Mouse (Mus musculus) embryonic fibroblast, embryonic 13.5 days (primary cell): ENCODE data around the gene A830005F24Rik. TPM values are rescaled to one million over a fixed set of nuclear protein-coding genes. Genes with fewer than 3 reads are reported as not detected.

ENCODE experiments used
- H3K27ac ChIP-seq: 2 replicates; pipeline ENCODE4 v1.5.1; 2012; ENCODE audit warnings: low read length, control low read depth, inconsistent platforms; ENCODE audit not compliant: insufficient read depth
- H3K4me1 ChIP-seq: 2 replicates; pipeline ENCODE4 v1.6.1; 2011; ENCODE audit warnings: low read length; ENCODE audit not compliant: control insufficient read depth, insufficient read depth
- H3K4me3 ChIP-seq: 2 replicates; pipeline ENCODE4 v1.5.1; 2011; ENCODE audit warnings: mild to moderate bottlenecking, control low read depth, low read length; ENCODE audit not compliant: insufficient read depth
- CTCF ChIP-seq: IDR thresholded peaks from 2 replicates; pipeline ENCODE4 v1.5.1; 2011; ENCODE audit warnings: mild to moderate bottlenecking, control low read depth, low read length, moderate library complexity, borderline replicate concordance; ENCODE audit not compliant: insufficient read depth
- POLR2A ChIP-seq: IDR thresholded peaks from 2 replicates; pipeline ENCODE4 v1.6.1; 2011; ENCODE audit warnings: low read depth, mild to moderate bottlenecking, control low read depth, low read length, moderate library complexity
- polyA plus RNA-seq: library from polyadenylated mRNA; stranded (reverse); fragments of >200 nt; gene quantifications from 2 replicates; pipeline ENCODE4 v1.2.4, GENCODE M21; 2011; ENCODE audit warnings: low read depth; ENCODE audit not compliant: missing spikeins, insufficient read length

A830005F24Rik gene
- 1.7 and 1.8 TPM in 2 replicates for polyA plus RNA-seq

DNA sequence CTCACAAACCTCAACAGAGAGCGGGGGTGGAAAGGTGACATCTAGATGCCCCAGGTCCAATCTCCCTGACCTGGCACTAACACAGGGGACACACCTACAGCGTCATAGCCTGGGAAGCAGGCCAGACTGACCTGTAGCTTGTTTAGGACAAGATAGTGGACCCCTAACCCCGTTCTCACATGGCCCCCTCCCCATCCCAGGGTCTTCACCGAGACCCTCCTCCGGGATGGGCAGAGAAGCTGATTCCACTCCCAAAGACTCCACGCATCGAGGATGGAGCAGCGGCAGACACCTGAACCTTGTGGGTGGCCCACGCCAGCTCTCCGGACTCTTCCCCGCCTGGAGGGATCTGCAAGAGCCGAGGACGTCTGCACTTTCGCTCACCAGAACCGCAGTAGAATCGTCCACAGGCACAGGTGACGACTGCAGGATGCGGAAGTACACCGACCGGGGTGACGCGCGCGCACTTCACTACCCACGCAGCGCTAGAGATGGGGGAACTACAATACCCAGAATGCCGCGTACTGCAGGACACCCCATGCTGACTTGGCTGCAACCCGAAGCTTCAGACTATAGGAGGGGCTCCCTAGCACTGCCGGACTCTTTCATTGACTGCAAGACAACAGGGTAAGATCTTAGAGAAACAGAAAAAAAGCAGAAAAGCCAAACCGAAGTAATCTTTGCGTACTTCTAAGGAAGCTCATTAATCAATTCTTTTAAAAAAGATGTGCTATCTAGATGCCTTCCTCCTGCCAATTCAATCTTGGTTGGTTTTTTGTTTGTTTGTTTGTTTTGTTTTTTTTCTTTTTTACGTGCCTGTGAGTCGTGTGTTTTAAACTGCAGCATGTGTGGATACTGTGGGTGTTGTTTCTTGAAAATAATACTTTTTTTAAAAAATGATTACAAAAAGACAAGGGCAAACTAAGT lies at the start of gene A830005F24Rik, which contains the start of gene Zfp169:
A830005F24Rik (plus strand) TSS at position 568 of the 927 bp plus-strand sequence.
Zfp169 (minus strand) TSS at position 449 of the 927 bp plus-strand sequence.
- no peak within 1 kb of the TSS for H3K27ac ChIP-seq
- H3K4me1 ChIP-seq, result no peaks in the 10 kb centered on the region
- H3K4me3 ChIP-seq, result peak within 1 kb of the TSS; percentile 66
- TF ChIP-seq CTCF (no peak), POLR2A (peak; percentile 87)

DNA sequence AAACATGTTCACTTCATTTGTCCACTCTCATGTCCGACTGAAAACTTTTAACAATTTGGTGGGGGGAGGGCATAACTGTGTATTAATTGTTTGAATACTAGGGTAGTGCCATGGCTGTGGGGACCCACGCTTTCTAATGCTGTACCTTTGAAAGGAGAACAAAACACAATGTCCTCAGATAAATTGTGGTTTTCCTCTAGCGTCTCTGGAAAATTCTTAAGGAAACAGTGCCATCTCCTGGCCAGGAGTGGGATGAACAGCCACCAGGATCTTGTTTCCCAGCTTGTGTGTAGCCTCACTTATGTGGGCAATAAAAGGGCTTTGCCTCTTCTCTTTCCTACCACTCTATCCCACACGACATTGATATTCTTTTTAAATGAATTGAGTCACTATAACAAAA lies 49.2 kb upstream of the A830005F24Rik start:
- Histone ChIP-seq H3K4me3 (no peak overlapping the region), H3K4me1 (no peaks in the 10 kb centered on the region), H3K27ac (no peak overlapping the region)
- TF ChIP-seq POLR2A (no peak), CTCF (peak; percentile 45; the same call in 1 of the 2 replicates)

DNA sequence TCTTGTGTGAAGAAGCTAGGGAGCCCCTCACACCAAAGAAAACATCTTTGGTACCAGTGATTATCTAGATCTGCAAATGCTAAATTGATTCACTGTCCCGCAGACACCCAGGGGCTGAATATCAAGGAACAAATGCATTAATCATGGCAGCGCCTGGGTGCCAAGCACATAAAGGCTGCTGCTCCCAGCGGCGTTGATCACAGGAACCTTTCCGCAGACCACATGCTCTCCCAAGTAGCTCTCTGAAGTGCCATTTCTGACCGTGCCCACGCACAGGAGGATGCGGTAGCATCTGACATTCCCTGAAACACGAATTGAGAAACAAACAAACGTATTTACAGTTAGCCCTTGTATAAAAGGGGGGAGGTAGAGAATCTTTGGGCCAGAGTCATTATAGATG lies 47.2 kb upstream of the A830005F24Rik start:
- Histone ChIP-seq H3K27ac (no peak overlapping the region), H3K4me1 (no peaks in the 10 kb centered on the region), H3K4me3 (no peak overlapping the region)
- TF ChIP-seq POLR2A (no peak), CTCF (no peak)

DNA sequence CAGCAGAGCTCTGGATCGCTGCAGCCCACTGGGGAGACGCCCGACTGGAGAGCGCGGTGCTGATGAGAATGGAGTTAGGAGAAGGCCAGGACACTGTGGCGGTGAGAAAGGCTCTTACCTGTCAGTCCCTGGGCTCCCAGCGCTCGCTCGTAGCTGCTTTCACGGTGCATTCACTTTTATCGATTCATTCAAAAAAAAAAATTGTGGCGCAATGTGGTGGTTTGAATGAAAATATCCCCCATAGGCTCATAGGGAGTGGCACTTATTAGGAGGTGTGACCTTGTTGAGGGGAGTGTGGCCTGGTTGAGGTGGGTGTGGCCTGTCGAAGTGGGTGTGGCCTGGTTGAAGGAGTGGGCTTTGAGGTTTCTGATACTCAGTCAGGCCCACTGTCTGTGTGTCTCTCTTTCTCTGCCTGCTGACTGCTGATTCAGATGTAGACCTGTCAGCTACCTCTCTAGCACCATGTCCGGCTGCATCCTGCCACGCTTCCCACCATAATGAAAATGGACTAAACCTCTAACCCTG lies 44.7 kb upstream of the A830005F24Rik start:
- TF ChIP-seq POLR2A (no peak), CTCF (no peak)
- H3K4me1 ChIP-seq, result no peaks in the 10 kb centered on the region
- H3K27ac ChIP-seq, result no peak overlapping the region
- no peak overlapping the region for H3K4me3 ChIP-seq

DNA sequence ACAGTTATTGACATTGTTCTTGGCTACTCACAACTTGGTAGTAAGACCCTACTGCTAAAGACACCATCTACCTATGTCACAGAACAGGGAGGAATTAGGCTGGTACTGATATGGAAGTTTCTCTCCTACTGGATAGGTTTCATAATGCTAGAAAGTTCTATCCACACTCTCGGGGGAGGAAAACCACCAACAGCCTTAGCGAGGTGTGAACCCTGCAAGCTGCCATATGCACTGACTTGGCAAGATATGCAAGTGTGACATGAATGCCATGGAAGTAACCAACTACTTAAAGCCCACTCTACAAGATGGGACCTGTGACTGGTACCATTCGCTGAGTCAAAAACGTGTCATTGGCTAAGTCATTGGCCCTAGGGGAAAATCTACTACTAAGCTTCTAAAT lies 29.8 kb upstream of the A830005F24Rik start:
- no peak overlapping the region for H3K27ac ChIP-seq
- TF ChIP-seq POLR2A (no peak), CTCF (no peak)
- H3K4me1 ChIP-seq, result no peaks in the 10 kb centered on the region
- H3K4me3 ChIP-seq, result no peak overlapping the region

DNA sequence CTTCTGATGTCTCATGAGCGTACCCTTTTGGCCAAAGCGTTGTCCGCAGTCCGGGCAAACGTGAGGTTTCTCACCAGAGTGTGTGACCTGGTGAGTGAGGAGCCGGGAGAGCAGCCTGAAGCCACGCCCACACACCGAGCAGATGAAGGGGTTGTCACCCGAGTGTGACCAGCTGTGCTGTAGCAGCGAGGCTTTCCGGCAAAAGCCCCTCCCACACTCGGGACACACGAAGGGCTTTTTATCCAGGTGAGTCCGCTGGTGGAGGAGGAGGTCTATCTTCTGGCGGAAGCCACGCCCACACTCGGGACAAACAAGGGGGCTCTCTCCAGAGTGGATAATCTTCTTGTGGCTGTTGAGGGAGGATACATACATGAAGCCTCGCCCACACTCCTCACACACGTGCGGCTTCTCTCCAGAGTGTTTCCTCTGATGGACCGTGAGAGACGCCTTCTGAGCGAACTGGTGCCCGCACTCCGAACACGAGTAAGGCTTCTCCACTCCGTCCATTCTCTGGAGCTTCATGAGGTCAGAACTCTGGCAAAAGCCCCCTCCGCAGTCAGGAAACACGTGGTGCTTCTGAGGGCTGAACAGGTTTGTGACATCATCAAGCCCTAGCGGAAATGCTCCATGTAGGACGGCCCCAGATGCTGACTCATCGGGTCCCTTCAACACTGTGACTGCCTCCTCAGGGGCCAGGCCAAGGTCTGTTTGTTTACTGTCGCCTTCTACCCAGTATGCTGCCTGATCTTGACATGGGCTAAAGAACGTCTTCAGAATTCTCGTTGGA lies 22.8 kb upstream of the A830005F24Rik start:
- Histone ChIP-seq H3K4me1 (peaks cover 20% of the 10 kb centered on the region), H3K27ac (peak overlapping the region; percentile 91), H3K4me3 (no peak overlapping the region)
- TF ChIP-seq POLR2A (no peak), CTCF (no peak)

DNA sequence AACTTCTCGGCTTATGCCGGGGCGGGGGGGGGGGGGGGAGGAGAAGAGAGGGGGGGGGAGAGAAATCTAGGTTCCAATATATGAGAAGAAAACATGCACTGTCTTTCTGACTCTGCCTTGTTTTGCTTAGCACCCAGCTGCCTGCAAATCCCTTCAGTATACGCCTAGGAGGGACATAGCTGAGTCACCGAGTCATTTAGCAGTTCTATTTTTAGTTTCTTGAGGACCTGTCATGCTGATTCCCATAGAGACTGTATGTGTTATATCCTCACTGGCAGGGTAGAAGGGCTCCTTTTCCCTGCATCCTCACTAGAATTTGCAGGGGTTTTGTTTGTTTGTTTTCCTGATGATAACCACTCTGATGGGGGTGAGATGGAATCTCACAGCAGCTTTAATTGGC lies 20.2 kb upstream of the A830005F24Rik start:
- no peak overlapping the region for H3K4me3 ChIP-seq
- TF ChIP-seq CTCF, result no peak
- TF ChIP-seq POLR2A, result no peak
- peak overlapping the region; percentile 90 for H3K27ac ChIP-seq
- peaks cover 20% of the 10 kb centered on the region for H3K4me1 ChIP-seq

DNA sequence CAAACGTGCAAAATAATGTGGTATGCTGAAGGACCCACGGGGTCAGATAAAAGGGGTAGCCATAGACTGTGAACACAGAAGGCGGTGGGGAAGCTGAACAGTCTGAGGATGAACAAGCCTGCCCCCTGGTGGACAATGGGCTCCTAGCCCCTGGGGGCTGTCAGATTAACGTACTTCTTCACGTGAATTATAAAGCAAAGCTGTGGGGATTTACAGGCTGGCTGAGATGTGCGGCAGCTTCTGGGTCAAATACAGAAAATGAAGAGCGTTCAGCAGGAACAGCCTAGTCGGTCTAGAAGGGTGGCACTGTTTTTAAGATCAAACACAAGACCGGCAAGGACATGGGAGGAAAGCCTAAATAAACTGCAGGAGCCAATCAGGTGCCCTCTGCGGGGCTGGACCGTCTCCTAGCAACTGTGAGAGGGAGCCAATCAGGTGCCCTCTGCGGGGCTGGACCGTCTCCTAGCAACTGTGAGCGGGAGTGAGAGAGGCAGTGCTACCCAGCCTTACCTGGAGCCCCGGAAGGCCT lies 15.6 kb upstream of the A830005F24Rik start:
- TF ChIP-seq POLR2A, result no peak
- TF ChIP-seq CTCF, result peak; percentile 44; the same call in 1 of the 2 replicates
- Histone ChIP-seq H3K27ac (no peak overlapping the region), H3K4me3 (no peak overlapping the region), H3K4me1 (peaks cover 13% of the 10 kb centered on the region)

DNA sequence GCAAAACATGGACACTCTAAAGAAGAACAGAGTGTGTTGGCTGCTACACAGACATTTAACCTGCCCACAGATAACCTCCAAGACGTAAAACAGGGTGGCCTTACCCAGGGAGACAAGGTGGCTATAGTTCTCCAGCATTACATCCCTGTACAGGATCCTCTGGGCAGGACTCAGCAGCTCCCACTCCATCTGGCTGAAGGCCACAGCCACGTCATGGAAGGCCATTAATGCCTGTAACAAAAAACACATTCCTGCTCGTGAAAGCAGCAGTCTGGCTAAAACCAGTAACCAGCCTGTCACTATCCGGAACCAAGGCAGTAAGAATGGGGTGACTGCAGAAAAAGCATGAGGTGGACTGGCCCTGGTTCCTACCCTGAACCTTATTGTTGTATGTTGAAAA lies 14.7 kb upstream of the A830005F24Rik start:
- H3K4me3 ChIP-seq, result no peak overlapping the region
- no peak for TF ChIP-seq CTCF
- no peak for TF ChIP-seq POLR2A
- peaks cover 7% of the 10 kb centered on the region for H3K4me1 ChIP-seq
- H3K27ac ChIP-seq, result peak overlapping the region; percentile 50
